Mouse (Mus musculus) heart, embryonic 16.5 days (tissue): ENCODE results near the gene Ppp6r1. TPM values are rescaled to one million over a fixed set of nuclear protein-coding genes. Genes with fewer than 3 reads are reported as not detected.

Experiments used
- ATAC-seq: fragments of 200-750 bp; cut with Nextera tagmentation; replicated peaks from 2 replicates; pipeline ENCODE4 v1.8.0; 2017; ENCODE audit warnings: moderate number of reproducible peaks; ENCODE audit not compliant: insufficient read depth, low FRiP score; ENCODE audit errors: extremely low read depth
- H3K27ac ChIP-seq: fragments of 300-500 bp; sonication (generic); 2 replicates; pipeline ENCODE4 v1.5.1; 2014; ENCODE audit warnings: mild to moderate bottlenecking, low read length, control low read depth, moderate library complexity
- H3K27me3 ChIP-seq: fragments of 300-500 bp; sonication (generic); 2 replicates; pipeline ENCODE4 v1.6.1; 2014; ENCODE audit warnings: low read length, mixed read lengths; ENCODE audit not compliant: control insufficient read depth, insufficient read depth
- H3K36me3 ChIP-seq: fragments of 300-500 bp; sonication (generic); 2 replicates; pipeline ENCODE4 v1.6.1; 2014; ENCODE audit not compliant: control insufficient read depth, insufficient read depth
- H3K4me1 ChIP-seq: fragments of 300-500 bp; sonication (generic); 2 replicates; pipeline ENCODE4 v1.6.1; 2014; ENCODE audit warnings: low read length, mixed read lengths; ENCODE audit not compliant: control insufficient read depth, insufficient read depth
- H3K4me2 ChIP-seq: fragments of 300-500 bp; sonication (generic); 2 replicates; pipeline ENCODE4 v1.6.1; 2014; ENCODE audit warnings: low read depth, mild to moderate bottlenecking, control low read depth, low read length
- H3K4me3 ChIP-seq: fragments of 300-500 bp; sonication (generic); 2 replicates; pipeline ENCODE4 v1.5.1; 2014; ENCODE audit warnings: mild to moderate bottlenecking, control low read depth, low read length
- H3K9ac ChIP-seq: fragments of 300-500 bp; sonication (generic); 2 replicates; pipeline ENCODE4 v1.6.1; 2014; ENCODE audit warnings: low read length, control low read depth
- H3K9me3 ChIP-seq: fragments of 300-500 bp; sonication (generic); replicated peaks from 2 replicates; pipeline ENCODE4 v1.6.1; 2016; ENCODE audit warnings: low read length; ENCODE audit not compliant: control insufficient read depth
- WGBS: fragments of 180-500 bp; shearing (Covaris S2); extraction: QIAGEN DNeasy Blood & Tissue Kit; methylation state at CpG from one replicate; pipeline ENCODE4 v1.1.7; 2014; 5-methylcytosine and 5-hydroxymethylcytosine counted together
- polyA plus RNA-seq: library from polyadenylated mRNA; unstranded; fragments of >200 nt; fragmentation: Nextera tagmentation; extraction: Ambion mirVana; gene quantifications from 2 replicates; pipeline ENCODE4 v1.2.1, GENCODE M21; 2015

The Ppp6r1 gene
- polyA plus RNA-seq, 1 experiment from 2014 or later, result 4.9 TPM

GRCm38 (mm10) chr7:4653780-4654179 is 5.0 kb downstream of the Ppp6r1 start:
- no peaks in the 10 kb centered on the region for H3K27me3 ChIP-seq
- 63% methylated on average over 7 of the region's 7 CpGs for WGBS
- peak overlapping the region; percentile 21 for H3K4me3 ChIP-seq
- H3K27ac ChIP-seq, result peak overlapping the region; percentile 79
- peaks cover 56% of the 10 kb centered on the region for H3K4me1 ChIP-seq
- peak; percentile 25; the same call in 1 of the 2 replicates for ATAC-seq
- peak overlapping the region; percentile 45 for H3K4me2 ChIP-seq
- H3K9ac ChIP-seq, result peak overlapping the region; percentile 54
- H3K36me3 ChIP-seq, result peaks cover 7% of the 10 kb centered on the region
- H3K9me3 ChIP-seq, result no peaks in the 10 kb centered on the region

DNA sequence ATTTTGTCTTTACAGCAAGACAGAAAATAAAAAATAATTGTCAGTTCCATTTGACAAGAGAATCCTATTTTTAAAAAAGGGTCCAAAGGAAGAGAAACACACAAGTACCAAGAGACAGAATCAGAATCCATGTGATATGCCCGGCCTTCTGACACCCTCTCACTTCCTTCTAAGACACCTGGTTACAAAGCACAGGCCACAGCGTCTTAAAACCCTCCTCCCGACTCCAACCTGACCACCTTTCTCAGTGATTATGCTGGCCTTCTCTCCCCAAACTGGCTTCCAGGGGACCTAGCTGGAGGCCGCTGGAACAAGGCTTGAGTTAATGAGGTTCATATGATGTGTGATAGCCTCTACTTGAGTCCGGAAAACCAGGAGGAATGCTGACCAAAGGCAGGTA is 5.5 kb downstream of the Ppp6r1 start:
- no peaks in the 10 kb centered on the region for H3K27me3 ChIP-seq
- H3K4me3 ChIP-seq, result peak overlapping the region; percentile 21; the same call in 1 of the 2 replicates
- ATAC-seq, result no peak
- H3K9me3 ChIP-seq, result no peaks in the 10 kb centered on the region
- peaks cover 56% of the 10 kb centered on the region for H3K4me1 ChIP-seq
- H3K9ac ChIP-seq, result peak overlapping the region; percentile 54
- H3K27ac ChIP-seq, result peak overlapping the region; percentile 79
- 72% methylated on average over 5 of the region's 5 CpGs for WGBS
- H3K36me3 ChIP-seq, result peaks cover 7% of the 10 kb centered on the region
- peak overlapping the region; percentile 40 for H3K4me2 ChIP-seq

GRCm38 (mm10) chr7:4652726-4653125 is 6.1 kb downstream of the Ppp6r1 start:
- ATAC-seq, result no peak
- H3K4me3 ChIP-seq, result no peak overlapping the region
- peak overlapping the region; percentile 23; the same call in 1 of the 2 replicates for H3K27ac ChIP-seq
- H3K9me3 ChIP-seq, result no peaks in the 10 kb centered on the region
- H3K36me3 ChIP-seq, result peaks cover 7% of the 10 kb centered on the region
- WGBS, result 55% methylated on average over 5 of the region's 5 CpGs
- H3K4me1 ChIP-seq, result peaks cover 55% of the 10 kb centered on the region
- H3K27me3 ChIP-seq, result no peaks in the 10 kb centered on the region
- peak overlapping the region; percentile 54 for H3K9ac ChIP-seq
- no peak overlapping the region for H3K4me2 ChIP-seq

DNA sequence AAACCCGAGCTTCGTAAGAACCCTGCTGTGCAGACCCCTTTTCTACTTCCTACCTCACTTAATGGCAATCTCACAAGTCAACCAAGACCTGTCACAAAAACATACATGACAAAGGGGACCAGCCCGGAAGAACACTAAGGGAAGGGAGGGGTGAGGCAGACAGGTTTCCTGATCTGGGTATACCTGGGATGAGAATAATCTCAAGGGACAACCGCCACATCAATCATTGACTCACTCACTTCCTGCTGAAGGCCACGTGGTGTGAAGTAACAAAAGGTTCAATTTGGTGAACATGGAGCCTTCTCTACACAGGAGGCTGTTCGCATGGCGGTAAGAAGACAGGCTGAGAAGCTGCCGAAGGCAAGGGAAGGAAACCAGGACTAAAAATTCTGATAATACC is 7.2 kb downstream of the Ppp6r1 start:
- Histone ChIP-seq H3K27me3 (no peaks in the 10 kb centered on the region), H3K9ac (no peak overlapping the region), H3K4me2 (no peak overlapping the region), H3K4me1 (peaks cover 51% of the 10 kb centered on the region), H3K9me3 (no peaks in the 10 kb centered on the region), H3K4me3 (no peak overlapping the region), H3K27ac (no peak overlapping the region), H3K36me3 (peaks cover 8% of the 10 kb centered on the region)
- 59% methylated on average over 8 of the region's 8 CpGs for WGBS
- no peak for ATAC-seq

DNA sequence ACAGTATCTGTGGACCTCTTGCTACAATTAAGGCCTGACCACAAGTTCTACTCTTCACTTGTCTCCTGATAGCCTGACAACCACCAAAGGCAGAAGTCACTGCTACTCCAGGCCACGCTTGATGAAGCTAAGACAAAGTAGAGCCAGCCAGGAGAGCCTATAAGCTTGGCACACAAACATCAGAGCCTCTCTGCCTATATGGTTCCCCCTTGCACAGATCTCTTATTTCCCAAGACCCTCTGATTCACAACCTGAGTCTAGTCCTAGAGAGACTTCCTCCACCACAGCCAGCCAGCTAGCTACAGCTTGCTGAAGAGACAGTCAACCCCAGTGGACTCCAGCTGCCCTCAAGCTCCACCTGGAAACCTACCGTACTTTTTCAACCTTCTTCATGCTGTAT is 10.8 kb downstream of the Ppp6r1 start:
- Histone ChIP-seq H3K4me1 (peaks cover 20% of the 10 kb centered on the region), H3K4me3 (no peak overlapping the region), H3K27ac (no peak overlapping the region), H3K9me3 (no peaks in the 10 kb centered on the region), H3K4me2 (no peak overlapping the region), H3K36me3 (peaks cover 28% of the 10 kb centered on the region), H3K27me3 (no peaks in the 10 kb centered on the region), H3K9ac (no peak overlapping the region)
- WGBS, result 80% methylated on average over 2 of the region's 2 CpGs
- ATAC-seq, result no peak

DNA sequence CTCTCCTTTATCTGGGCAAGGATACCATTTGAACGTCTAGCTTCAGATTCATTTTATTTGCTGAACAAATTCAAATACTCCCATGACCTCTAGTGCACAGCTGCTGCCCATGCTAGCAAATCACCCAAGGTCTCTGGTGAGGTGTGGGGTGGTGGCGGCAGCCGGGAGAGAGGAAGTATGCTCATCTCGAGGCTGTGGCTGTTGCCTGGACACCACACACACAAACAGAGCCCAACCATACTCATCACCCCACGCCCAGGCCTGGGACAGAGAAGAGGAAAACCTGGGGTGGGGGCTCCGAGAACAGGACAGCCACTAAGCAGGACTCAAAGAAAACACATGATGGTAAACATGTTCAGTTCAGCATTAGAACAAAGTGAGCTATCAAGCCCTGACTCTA is 11.5 kb downstream of the Ppp6r1 start:
- Histone ChIP-seq H3K27me3 (no peaks in the 10 kb centered on the region), H3K27ac (no peak overlapping the region), H3K9me3 (no peaks in the 10 kb centered on the region), H3K4me1 (peaks cover 13% of the 10 kb centered on the region), H3K9ac (no peak overlapping the region; the same call in 1 of the 2 replicates), H3K36me3 (peaks cover 29% of the 10 kb centered on the region), H3K4me3 (no peak overlapping the region), H3K4me2 (no peak overlapping the region)
- peak; percentile 75 for ATAC-seq
- WGBS, result 34% methylated on average over 6 of the region's 6 CpGs

GRCm38 (mm10) chr7:4646806-4647205 is 12.0 kb downstream of the Ppp6r1 start:
- Histone ChIP-seq H3K9me3 (no peaks in the 10 kb centered on the region), H3K4me1 (peaks cover 9% of the 10 kb centered on the region), H3K4me3 (no peak overlapping the region), H3K27ac (no peak overlapping the region), H3K27me3 (no peaks in the 10 kb centered on the region), H3K4me2 (no peak overlapping the region), H3K36me3 (peaks cover 33% of the 10 kb centered on the region), H3K9ac (no peak overlapping the region; the same call in 1 of the 2 replicates)
- 84% methylated on average over 3 of the region's 3 CpGs for WGBS
- no peak for ATAC-seq

- no peak overlapping the region for H3K27ac ChIP-seq
- H3K27me3 ChIP-seq, result no peaks in the 10 kb centered on the region
- H3K4me3 ChIP-seq, result no peak overlapping the region
- peaks cover 9% of the 10 kb centered on the region for H3K4me1 ChIP-seq
- 82% methylated on average over 6 of the region's 6 CpGs for WGBS
- no peak for ATAC-seq
- H3K9ac ChIP-seq, result no peak overlapping the region
- no peaks in the 10 kb centered on the region for H3K9me3 ChIP-seq
- H3K4me2 ChIP-seq, result no peak overlapping the region
- H3K36me3 ChIP-seq, result peaks cover 55% of the 10 kb centered on the region
Observed at GRCm38 (mm10) chr7:4643225-4643624, 15.6 kb downstream of the Ppp6r1 start.

- ATAC-seq, result no peak
- Histone ChIP-seq H3K9me3 (no peaks in the 10 kb centered on the region), H3K9ac (no peak overlapping the region), H3K36me3 (peaks cover 57% of the 10 kb centered on the region), H3K4me3 (no peak overlapping the region), H3K27ac (no peak overlapping the region), H3K27me3 (no peaks in the 10 kb centered on the region), H3K4me2 (no peak overlapping the region), H3K4me1 (no peaks in the 10 kb centered on the region; the same call in 1 of the 2 replicates)
- 76% methylated on average over 7 of the region's 7 CpGs for WGBS
Observed at GRCm38 (mm10) chr7:4641956-4642355, 16.9 kb downstream of the Ppp6r1 start.
